ENCODE assay signal across 20 mouse cellular contexts in genomic region chr6:127320600-127320999, GRCm38 (mm10).
DNase-seq lines count a peak whose midpoint lies in the region; ATAC-seq and TF ChIP-seq lines count a peak whose summit lies in the region.
"Had no signal": no experiment of that assay in that cellular context is flagged by ENCODE, and none has a peak within 500 bp of the region (broad histone marks: within the 10 kb centered on the region; RNA-seq: fewer than 3 reads in every experiment).

No protein-coding gene starts in this region.

- no peak for TF ChIP-seq POLR2A in MEL (IDR thresholded peaks at IDR 0.05; ENCODE audit: control insufficient read depth in 1 of 2, insufficient read depth in 1 of 2, low read depth in 1 of 2, low read length in 2 of 2, poor library complexity in 1 of 2)

- DNase-seq in MEL (ENCODE audit: low read depth, low spot score) (no peak), liver (peak; percentile 33)
- DNase-seq in liver, postnatal 0 days = no peak
- no peak for DNase-seq in left cerebral cortex, adult 2 months (ENCODE audit: extremely low spot score in 1 of 2, low spot score in 2 of 2)
- DNase-seq: adrenal gland, postnatal 14 days; cerebellum, adult 11 months; cerebellum, postnatal 10 days; gastrocnemius, adult 2 months; kidney, postnatal 14 days; left cerebral cortex, postnatal 4 days; lung, postnatal 10 days; right cerebral cortex, postnatal 4 days had no signal

- no peak overlapping the region for H3K4me3 ChIP-seq in MEL (ENCODE audit: control insufficient read depth in 1 of 2, insufficient read depth in 1 of 2, low read depth in 2 of 2, low read length in 2 of 2)
- H3K4me3 ChIP-seq in liver, postnatal 0 days (ENCODE audit: low read depth, low read length) = no peak overlapping the region
- H3K4me3 ChIP-seq in kidney, embryonic 14.5 days (ENCODE audit: low read length) = no peak overlapping the region
- no peak overlapping the region for H3K4me3 ChIP-seq in left cerebral cortex, adult 2 months
- H3K4me3 ChIP-seq: embryonic facial prominence, embryonic 13.5 days; gastrocnemius, adult 2 months; hindbrain, embryonic 12.5 days had no signal

- no peak for TF ChIP-seq EP300 in MEL (IDR thresholded peaks at IDR 0.05; ENCODE audit: low read depth in 1 of 2, low read length in 2 of 2)
- no peak for TF ChIP-seq EP300 in liver, postnatal 0 days (IDR thresholded peaks at IDR 0.05; ENCODE audit: low read depth)

- peaks cover 14 to 22% of the 10 kb centered on the region in 2 experiments; a peak in 3 of 4 replicates for H3K4me1 ChIP-seq in MEL (ENCODE audit: control insufficient read depth in 1 of 2, insufficient read depth in 2 of 2, low read length in 2 of 2)
- H3K4me1 ChIP-seq in liver, postnatal 0 days (ENCODE audit: insufficient read depth) = peaks cover 33% of the 10 kb centered on the region
- H3K4me1 ChIP-seq in kidney, embryonic 14.5 days (ENCODE audit: control insufficient read depth, insufficient read depth, low read length) = no peaks in the 10 kb centered on the region

- peaks cover 0 to 20% of the 10 kb centered on the region in 2 experiments; a peak in 2 of 4 replicates for H3K36me3 ChIP-seq in MEL (ENCODE audit: control insufficient read depth in 1 of 2, insufficient read depth in 2 of 2, low read length in 2 of 2)
- no peaks in the 10 kb centered on the region for H3K36me3 ChIP-seq in liver, postnatal 0 days (replicated peaks; ENCODE audit: insufficient read depth, low read length)
- no peaks in the 10 kb centered on the region for H3K36me3 ChIP-seq in kidney, embryonic 14.5 days (ENCODE audit: control insufficient read depth, insufficient read depth, low read length)
- H3K36me3 ChIP-seq: embryonic facial prominence, embryonic 13.5 days; hindbrain, embryonic 12.5 days had no signal

- 51% methylated on average over 4 of the region's 4 CpGs for whole genome bisulfite sequencing in liver, postnatal 0 days (ENCODE audit: insufficient replicate concordance)
- 90% methylated on average over 4 of the region's 4 CpGs for WGBS in kidney, embryonic 14.5 days

- peak overlapping the region; percentile 59 for H3K4me2 ChIP-seq in liver, postnatal 0 days (ENCODE audit: low read depth, low read length)
- H3K4me2 ChIP-seq in kidney, embryonic 14.5 days (replicated peaks; ENCODE audit: low read depth, low read length) = no peak overlapping the region
- H3K4me2 ChIP-seq: embryonic facial prominence, embryonic 13.5 days; hindbrain, embryonic 12.5 days had no signal

- H3K27ac ChIP-seq in MEL (ENCODE audit: control insufficient read depth, low read depth, low read length) = peak overlapping the region; percentile 72
- peak overlapping the region; percentile 80 for H3K27ac ChIP-seq in liver, postnatal 0 days (ENCODE audit: low read depth)
- H3K27ac ChIP-seq in kidney, embryonic 14.5 days (ENCODE audit: low read depth, low read length) = no peak overlapping the region
- H3K27ac ChIP-seq in left cerebral cortex, adult 2 months = no peak overlapping the region
- H3K27ac ChIP-seq: embryonic facial prominence, embryonic 13.5 days; gastrocnemius, adult 2 months; hindbrain, embryonic 12.5 days; stomach, postnatal 0 days had no signal

- no peak overlapping the region for H3K9ac ChIP-seq in MEL (ENCODE audit: control insufficient read depth, low read depth, low read length, poor library complexity, severe bottlenecking)
- H3K9ac ChIP-seq in liver, postnatal 0 days (replicated peaks) = no peak overlapping the region
- H3K9ac ChIP-seq in kidney, embryonic 14.5 days (ENCODE audit: low read depth, low read length) = no peak overlapping the region
- H3K9ac ChIP-seq: embryonic facial prominence, embryonic 13.5 days; hindbrain, embryonic 12.5 days had no signal

- no peaks in the 10 kb centered on the region for H3K9me3 ChIP-seq in MEL (replicated peaks; ENCODE audit: insufficient read depth, low read length)
- H3K9me3 ChIP-seq in liver, postnatal 0 days (ENCODE audit: low read length) = no peaks in the 10 kb centered on the region
- H3K9me3 ChIP-seq in kidney, embryonic 14.5 days (ENCODE audit: control insufficient read depth, low read length) = no peaks in the 10 kb centered on the region
- H3K9me3 ChIP-seq: embryonic facial prominence, embryonic 13.5 days; hindbrain, embryonic 12.5 days had no signal

- no peak for TF ChIP-seq CTCF in MEL (IDR thresholded peaks at IDR 0.05 in 2 of 3, conservative IDR thresholded peaks at IDR 0.05 in 1 of 3; ENCODE audit: control insufficient read depth in 1 of 3, insufficient read depth in 1 of 3, low read depth in 2 of 3, low read length in 3 of 3, poor library complexity in 1 of 3, severe bottlenecking in 1 of 3)
- TF ChIP-seq CTCF in liver, postnatal 0 days (IDR thresholded peaks at IDR 0.05; ENCODE audit: low read depth) = no peak
- no peak for TF ChIP-seq CTCF in left cerebral cortex, adult 2 months (IDR thresholded peaks at IDR 0.05)

- 0 out of 2 replicates have a peak, but pooled peaks have one; percentile 0 for ATAC-seq in common myeloid progenitor, adult 5-6 weeks (replicated peaks; ENCODE audit: low read depth, poor library complexity, severe bottlenecking)
- ATAC-seq in liver, postnatal 0 days = 0 out of 2 replicates have a peak, but pooled peaks have one; percentile 8
- no peak for ATAC-seq in kidney, embryonic 14.5 days (ENCODE audit: low FRiP score, low TSS enrichment)
- ATAC-seq in activated CD4-positive, CD25-positive, alpha-beta regulatory T cell, adult 4 months = no peak
- ATAC-seq: inflammation-experienced regulatory T-cells, adult 6 months; midbrain, embryonic 16.5 days had no signal

- no peak for TF ChIP-seq RAD21 in MEL (IDR thresholded peaks at IDR 0.05; ENCODE audit: low read depth, low read length)

- H3K27me3 ChIP-seq in MEL (ENCODE audit: control insufficient read depth in 1 of 2, insufficient read depth in 2 of 2, low read length in 2 of 2) = no peaks in the 10 kb centered on the region
- no peaks in the 10 kb centered on the region for H3K27me3 ChIP-seq in liver, postnatal 0 days (ENCODE audit: insufficient read depth, low read length)
- H3K27me3 ChIP-seq in kidney, embryonic 14.5 days (ENCODE audit: control insufficient read depth, insufficient read depth, low read length) = no peaks in the 10 kb centered on the region
- H3K27me3 ChIP-seq: embryonic facial prominence, embryonic 13.5 days; hindbrain, embryonic 12.5 days had no signal

- H3K79me2 ChIP-seq in MEL (ENCODE audit: control insufficient read depth, insufficient read depth, low read length, poor library complexity) = no peaks in the 10 kb centered on the region

- intact Hi-C loops in left cerebral cortex, adult 2 months (cut with DNase I) = no loop called here

TF ChIP-seq in MEL, 35 proteins besides CTCF, POLR2A, EP300 and RAD21:
- TF ChIP-seq ZMIZ1 (IDR thresholded peaks at IDR 0.05; ENCODE audit: low read depth, low read length) (no peak), NRF1 (IDR thresholded peaks at IDR 0.05; ENCODE audit: insufficient read depth, low read depth, low read length, poor library complexity, severe bottlenecking) (no peak), ETS1 (IDR thresholded peaks at IDR 0.05; ENCODE audit: low read depth, low read length) (no peak), GATA1 (IDR thresholded peaks at IDR 0.05; ENCODE audit: low read depth, low read length) (no peak), ZC3H11A (IDR thresholded peaks at IDR 0.05; ENCODE audit: low read depth, low read length) (no peak), MXI1 (IDR thresholded peaks at IDR 0.05; ENCODE audit: low read depth, low read length) (no peak), HCFC1 (IDR thresholded peaks at IDR 0.05; ENCODE audit: low read depth, low read length) (no peak), ELF1 (IDR thresholded peaks at IDR 0.05; ENCODE audit: low read depth, low read length) (no peak), MYC (IDR thresholded peaks at IDR 0.05; ENCODE audit: low read depth, low read length) (no peak), NELFE (IDR thresholded peaks at IDR 0.05; ENCODE audit: low read depth, low read length) (no peak), ZKSCAN1 (IDR thresholded peaks at IDR 0.05; ENCODE audit: low read depth, low read length) (no peak), SMC3 (IDR thresholded peaks at IDR 0.05; ENCODE audit: low read depth, low read length) (no peak), POLR2AphosphoS5 (IDR thresholded peaks at IDR 0.05; ENCODE audit: borderline replicate concordance, low read depth, low read length) (no peak), BHLHE40 (IDR thresholded peaks at IDR 0.05; ENCODE audit: borderline replicate concordance, low read depth, low read length) (no peak), CHD2 (IDR thresholded peaks at IDR 0.05; ENCODE audit: low read length) (no peak), TAL1 (IDR thresholded peaks at IDR 0.05; ENCODE audit: low read length) (no peak), CHD1 (IDR thresholded peaks at IDR 0.05; ENCODE audit: low read depth, low read length) (no peak), MEF2A (IDR thresholded peaks at IDR 0.05; ENCODE audit: extremely low read depth, insufficient replicate concordance, low read depth, low read length, poor library complexity, severe bottlenecking) (no peak)

Comparison
In these comparisons a context has a peak if more than half of its experiments do, and no peak if none do; other contexts are left out.
1. H3K27ac ChIP-seq: peak in MEL (single experiment) and liver, postnatal 0 days (single experiment); none in kidney, embryonic 14.5 days (single experiment) and left cerebral cortex, adult 2 months (single experiment).
2. ATAC-seq: peak in common myeloid progenitor, adult 5-6 weeks (single experiment) and liver, postnatal 0 days (single experiment); none in kidney, embryonic 14.5 days (single experiment) and activated CD4-positive, CD25-positive, alpha-beta regulatory T cell, adult 4 months (single experiment).